Mouse (Mus musculus) embryonic fibroblast, embryonic 13.5 days (primary cell): ENCODE measurements at regions not wholly inside any gene's neighbourhood (a gene's known extent, or its start where the extent isn't known, plus 50 kb on each side); places are given as distances from the start of the nearest gene placed in this dataset.

Experiments used
- H3K27ac ChIP-seq: 2 replicates; pipeline ENCODE4 v1.5.1; 2012; ENCODE audit warnings: low read length, control low read depth, inconsistent platforms; ENCODE audit not compliant: insufficient read depth
- H3K4me1 ChIP-seq: 2 replicates; pipeline ENCODE4 v1.6.1; 2011; ENCODE audit warnings: low read length; ENCODE audit not compliant: control insufficient read depth, insufficient read depth
- H3K4me3 ChIP-seq: 2 replicates; pipeline ENCODE4 v1.5.1; 2011; ENCODE audit warnings: mild to moderate bottlenecking, control low read depth, low read length; ENCODE audit not compliant: insufficient read depth
- CTCF ChIP-seq: IDR thresholded peaks from 2 replicates; pipeline ENCODE4 v1.5.1; 2011; ENCODE audit warnings: mild to moderate bottlenecking, control low read depth, low read length, moderate library complexity, borderline replicate concordance; ENCODE audit not compliant: insufficient read depth
- POLR2A ChIP-seq: IDR thresholded peaks from 2 replicates; pipeline ENCODE4 v1.6.1; 2011; ENCODE audit warnings: low read depth, mild to moderate bottlenecking, control low read depth, low read length, moderate library complexity

DNA sequence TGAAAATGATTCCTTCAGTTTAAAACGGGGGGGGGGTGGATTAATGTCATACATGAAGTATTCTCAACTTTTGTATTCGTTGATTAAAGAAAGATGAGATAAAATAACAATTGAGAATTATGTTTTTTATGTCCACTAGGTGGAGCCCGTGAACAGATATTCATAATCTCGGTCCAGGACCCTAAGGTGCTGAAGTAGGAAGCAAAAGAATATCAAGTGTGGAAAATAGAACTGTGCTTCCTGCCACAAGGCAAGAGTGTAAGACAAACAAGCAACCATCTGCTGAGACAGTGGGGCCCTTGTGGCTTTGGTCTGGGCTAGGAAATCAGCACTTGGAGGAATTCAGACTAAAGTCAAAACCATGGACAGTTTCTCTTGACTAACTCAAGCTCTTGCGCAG is 50.9 kb upstream of the Kap start:
- Histone ChIP-seq H3K4me3 (no peak overlapping the region), H3K27ac (no peak overlapping the region), H3K4me1 (no peaks in the 10 kb centered on the region)
- TF ChIP-seq CTCF (no peak), POLR2A (no peak)

DNA sequence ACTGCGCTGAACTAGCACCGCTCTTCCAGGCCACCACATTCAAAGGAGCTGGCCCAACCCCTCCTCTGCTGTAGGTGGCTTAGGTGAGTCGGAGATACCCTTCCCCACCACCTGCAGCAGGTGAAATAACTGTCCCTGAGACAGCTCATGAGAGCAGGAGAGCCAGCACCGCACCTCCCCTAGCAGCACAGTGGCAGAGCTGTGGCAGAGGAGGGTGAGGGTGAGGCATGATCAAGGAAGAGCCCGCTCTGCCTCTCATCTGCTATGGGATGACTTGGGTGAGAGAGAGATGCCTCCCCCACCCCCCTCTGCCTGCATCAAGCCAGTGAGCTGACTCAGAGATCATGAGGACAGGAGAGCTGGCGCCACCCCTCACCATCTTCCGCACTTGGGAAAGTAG is 81.1 kb upstream of the Kap start:
- H3K27ac ChIP-seq = no peak overlapping the region
- H3K4me1 ChIP-seq = no peaks in the 10 kb centered on the region; the same call in 1 of the 2 replicates
- H3K4me3 ChIP-seq = no peak overlapping the region
- TF ChIP-seq POLR2A (no peak), CTCF (no peak)

DNA sequence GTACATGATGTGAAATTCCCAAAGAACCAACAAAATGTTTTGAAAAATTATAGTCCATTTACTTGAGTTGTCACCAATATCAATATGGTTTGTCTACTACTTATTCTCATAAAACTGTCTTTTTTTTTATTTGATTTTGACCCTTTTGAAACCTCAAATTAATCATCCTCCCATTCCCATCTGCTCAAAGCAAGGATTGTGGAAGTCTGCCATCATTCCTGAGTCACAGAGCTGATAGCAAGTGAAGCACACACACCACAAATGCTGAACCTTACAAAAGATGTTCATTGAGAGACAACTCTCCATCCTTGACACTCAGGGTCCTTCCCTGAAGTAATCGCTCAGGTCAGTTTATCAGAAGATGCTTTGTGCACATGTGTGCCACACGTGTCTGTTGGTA is 82.1 kb upstream of the Kap start:
- Histone ChIP-seq H3K4me3 (no peak overlapping the region), H3K4me1 (no peaks in the 10 kb centered on the region; the same call in 1 of the 2 replicates), H3K27ac (no peak overlapping the region)
- no peak for TF ChIP-seq CTCF
- no peak for TF ChIP-seq POLR2A

DNA sequence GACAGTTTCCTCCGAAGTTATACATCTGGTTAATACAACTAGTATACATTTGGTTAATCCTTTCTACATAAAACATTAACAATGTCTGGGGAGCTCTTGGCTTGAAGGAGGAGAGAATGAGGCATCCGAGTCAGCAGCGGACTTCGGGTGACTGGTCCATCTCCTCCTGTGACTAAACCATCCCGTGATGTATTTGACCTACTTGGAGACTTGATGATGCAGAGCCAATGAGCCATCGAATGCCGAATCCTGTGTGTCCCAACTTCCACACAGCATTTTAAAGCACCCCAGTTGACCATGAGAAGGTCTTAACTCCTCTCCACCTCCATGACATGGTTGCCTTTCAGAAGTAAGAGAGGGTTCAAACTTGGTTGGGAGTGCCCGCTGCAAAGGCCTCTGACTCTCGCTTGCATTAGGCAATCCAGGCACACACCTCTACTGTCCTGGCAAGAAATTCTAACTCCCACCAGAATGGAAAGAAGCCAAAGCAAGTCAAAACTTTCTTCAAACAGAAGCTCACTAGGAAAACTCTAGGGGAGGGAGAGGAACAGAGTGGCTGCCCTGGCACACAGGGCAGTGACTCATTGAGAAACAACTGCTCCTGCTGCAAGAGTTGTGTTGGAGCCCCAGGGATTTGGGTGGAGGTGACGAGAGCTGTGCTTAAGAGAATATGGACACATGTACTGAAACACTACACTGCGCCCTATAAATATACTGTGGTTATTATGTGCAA is 75.4 kb upstream of the Etv6 start:
- H3K4me3 ChIP-seq = no peak overlapping the region
- TF ChIP-seq POLR2A = no peak
- no peak for TF ChIP-seq CTCF
- H3K4me1 ChIP-seq = no peaks in the 10 kb centered on the region
- H3K27ac ChIP-seq = no peak overlapping the region

DNA sequence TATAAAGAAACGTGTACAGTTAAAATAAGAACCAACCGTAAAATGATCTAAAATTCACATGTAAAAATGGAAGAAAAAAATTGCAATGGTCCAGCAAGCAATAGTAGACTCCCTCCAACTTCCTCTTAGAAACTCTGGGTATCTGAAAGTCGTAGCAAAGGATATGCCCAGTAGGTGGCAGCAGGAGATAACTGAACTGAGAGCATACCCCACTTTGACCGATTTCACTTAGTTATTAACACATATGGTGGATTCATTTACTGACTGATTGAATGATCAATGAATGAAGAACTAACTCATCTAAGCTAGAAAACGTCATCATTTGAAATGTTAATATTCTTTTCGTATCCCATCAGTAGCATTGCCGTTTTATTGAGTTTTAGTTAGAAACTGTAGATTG is 74.8 kb upstream of the Etv6 start:
- no peaks in the 10 kb centered on the region for H3K4me1 ChIP-seq
- H3K27ac ChIP-seq = no peak overlapping the region
- H3K4me3 ChIP-seq = no peak overlapping the region
- TF ChIP-seq CTCF = 0 out of 2 replicates have a peak, but pooled peaks have one; percentile 16
- no peak for TF ChIP-seq POLR2A

DNA sequence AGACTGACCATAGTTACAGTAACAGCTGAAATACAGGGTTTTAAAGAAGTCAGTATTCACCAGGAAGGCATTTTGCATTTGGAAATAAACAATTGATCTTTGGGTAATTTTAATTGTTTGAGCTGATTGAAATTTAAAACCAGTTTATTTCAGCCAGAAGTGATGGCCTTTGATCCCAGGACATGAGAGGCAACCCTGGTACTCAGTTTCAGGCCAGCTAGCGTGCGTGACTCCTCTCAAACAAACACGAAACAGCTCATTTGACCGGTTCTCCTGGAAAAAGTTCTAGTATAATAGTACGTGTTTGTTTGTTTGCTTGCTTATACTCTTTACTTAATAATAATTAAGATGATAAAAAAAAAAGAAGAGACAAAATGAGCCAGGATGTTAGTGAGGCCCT is 72.9 kb upstream of the Etv6 start:
- Histone ChIP-seq H3K4me3 (no peak overlapping the region), H3K4me1 (no peaks in the 10 kb centered on the region), H3K27ac (no peak overlapping the region)
- TF ChIP-seq POLR2A (no peak), CTCF (no peak)

DNA sequence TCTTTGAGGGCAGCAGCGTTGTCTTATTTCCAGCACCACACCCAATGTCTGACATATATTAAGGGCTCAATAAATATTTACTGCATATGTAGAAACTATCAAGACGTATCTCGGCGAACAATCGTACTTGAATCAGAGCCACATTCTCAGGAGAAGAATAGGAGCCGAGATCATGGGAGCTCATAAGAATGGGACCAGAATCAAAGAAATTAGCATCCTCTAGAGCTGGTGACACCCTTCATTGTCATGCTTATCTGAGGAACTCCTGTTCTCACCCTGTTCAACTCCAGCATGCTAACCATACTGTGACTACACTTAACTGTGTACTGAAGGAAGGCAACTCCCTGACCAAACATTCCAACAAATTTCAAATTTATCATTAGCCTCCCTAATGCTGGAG is 72.2 kb upstream of the Etv6 start:
- TF ChIP-seq CTCF (no peak), POLR2A (no peak)
- Histone ChIP-seq H3K4me1 (no peaks in the 10 kb centered on the region), H3K27ac (no peak overlapping the region), H3K4me3 (no peak overlapping the region)

DNA sequence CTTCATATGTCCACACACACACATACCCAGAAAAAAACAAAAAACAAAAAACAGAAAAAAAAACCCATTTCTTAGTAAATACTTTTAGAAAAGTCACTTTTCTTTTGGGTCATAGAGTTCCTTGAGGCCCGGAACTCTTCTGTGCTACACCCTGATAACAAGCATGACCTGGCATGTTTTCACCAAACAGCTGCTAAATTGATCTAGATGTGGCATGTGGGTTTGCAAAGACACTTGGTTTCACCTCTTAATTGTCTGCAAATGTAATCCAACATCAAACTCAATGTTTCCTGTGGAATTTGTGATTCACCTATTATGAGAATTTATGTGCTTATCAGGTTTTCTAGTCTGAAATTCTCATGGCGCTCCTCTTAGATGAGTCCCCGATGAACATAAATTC is 68.2 kb upstream of the Etv6 start:
- Histone ChIP-seq H3K27ac (no peak overlapping the region), H3K4me1 (no peaks in the 10 kb centered on the region), H3K4me3 (no peak overlapping the region)
- no peak for TF ChIP-seq CTCF
- TF ChIP-seq POLR2A = no peak

DNA sequence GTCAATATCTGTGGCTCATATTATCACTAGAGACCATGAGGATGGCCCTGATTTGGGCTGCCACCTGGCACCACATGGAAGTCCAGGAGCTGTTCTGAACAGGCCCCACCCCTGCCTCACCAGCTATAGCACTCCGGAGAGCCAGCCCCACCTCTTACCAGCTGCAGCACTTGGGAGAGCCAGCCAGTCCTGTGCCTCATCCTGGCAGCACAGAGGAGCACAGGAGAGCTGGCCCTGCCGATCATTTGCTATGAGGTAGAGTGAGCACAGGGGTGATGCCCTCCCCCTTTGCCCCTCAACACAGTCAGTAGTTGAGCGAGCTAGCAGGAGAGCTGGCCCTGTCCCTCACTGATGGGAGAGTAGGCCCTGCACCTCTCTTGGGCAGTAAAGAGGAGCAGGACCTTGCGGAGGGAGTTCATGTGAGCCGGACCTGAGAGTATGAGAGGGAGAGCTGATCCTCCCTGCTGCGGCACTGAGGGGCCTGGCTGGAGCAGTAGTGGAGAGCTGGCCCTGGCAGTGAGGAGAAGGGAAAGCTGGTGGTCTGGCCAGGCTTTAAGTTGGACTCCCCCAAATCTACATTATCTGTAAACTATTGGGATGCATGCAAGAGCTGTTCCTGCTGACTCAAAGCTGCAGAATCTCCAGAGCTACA is 63.3 kb upstream of the Etv6 start:
- TF ChIP-seq CTCF = no peak
- no peak for TF ChIP-seq POLR2A
- Histone ChIP-seq H3K4me1 (no peaks in the 10 kb centered on the region), H3K27ac (no peak overlapping the region), H3K4me3 (no peak overlapping the region)

DNA sequence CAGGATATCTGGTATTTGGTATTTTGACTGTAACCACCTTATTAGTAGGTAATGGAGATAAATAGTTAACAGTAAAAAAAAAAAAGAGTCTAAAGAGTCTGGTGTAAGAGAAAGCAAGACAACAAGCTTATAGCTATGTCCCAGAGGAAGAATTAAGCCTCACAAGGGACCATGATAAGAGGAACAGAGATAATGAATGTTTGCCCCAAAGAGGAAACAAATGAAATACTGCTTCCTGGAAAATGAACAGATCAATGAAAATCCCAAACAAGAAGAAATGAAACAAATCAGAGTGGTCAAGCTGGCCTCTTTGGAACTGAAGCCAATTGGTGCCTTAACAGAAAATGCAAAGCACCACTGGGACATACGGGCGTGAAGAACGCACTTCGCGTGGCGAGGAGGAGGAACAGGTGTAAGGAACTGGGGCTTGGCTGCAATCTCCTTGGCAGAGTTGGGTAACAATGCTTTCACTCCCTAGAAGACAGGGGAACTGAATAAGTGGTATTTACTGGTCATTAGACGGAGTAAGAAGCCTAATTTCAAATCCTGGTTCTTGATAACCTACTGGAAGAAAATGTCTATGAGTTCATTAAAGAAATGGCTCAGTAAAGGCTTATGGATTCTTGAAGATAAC is 62.2 kb upstream of the Etv6 start:
- TF ChIP-seq POLR2A = no peak
- no peak for TF ChIP-seq CTCF
- H3K4me1 ChIP-seq = no peaks in the 10 kb centered on the region
- H3K4me3 ChIP-seq = no peak overlapping the region

DNA sequence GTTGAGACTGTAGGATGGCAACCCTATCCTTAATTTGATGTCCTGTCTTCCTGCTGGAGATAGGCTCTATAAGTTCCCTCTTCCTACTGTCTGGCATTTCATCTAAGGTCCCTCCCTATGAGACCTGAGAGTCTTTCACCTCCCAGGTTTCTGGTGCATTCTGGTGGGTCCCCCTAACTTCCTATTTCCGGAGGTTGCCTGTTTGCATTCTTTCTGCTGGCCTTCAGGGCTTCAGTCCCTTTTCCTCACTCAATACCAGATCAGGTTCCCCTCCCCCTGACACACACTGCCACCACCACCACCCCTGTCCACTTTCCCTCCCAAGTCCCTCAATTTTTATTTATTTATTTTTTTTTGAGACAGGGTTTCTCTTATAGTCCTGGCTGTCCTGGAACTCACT is 59.5 kb upstream of the Etv6 start:
- no peaks in the 10 kb centered on the region for H3K4me1 ChIP-seq
- no peak overlapping the region for H3K27ac ChIP-seq
- no peak for TF ChIP-seq POLR2A
- TF ChIP-seq CTCF = no peak
- no peak overlapping the region for H3K4me3 ChIP-seq

More for the DNA sequence above, 62.2 kb upstream of the Etv6 start:
- H3K27ac ChIP-seq = no peak overlapping the region
